Comparison of ENCODE assay signal across 12 mouse cellular contexts in genomic region chr1:192313571-192313972, GRCm38 (mm10).
A peak's percentile ranks its signal among the peaks of the same experiment; 100 is the strongest.
DNase-seq lines count a peak whose midpoint lies in the region; ATAC-seq and TF ChIP-seq lines count a peak whose summit lies in the region.
"Had no signal": no experiment of that assay in that cellular context is flagged by ENCODE, and none has a peak within 500 bp of the region (broad histone marks: within the 10 kb centered on the region; RNA-seq: fewer than 3 reads in every experiment).

No protein-coding gene starts in this region.

- TF ChIP-seq CTCF in MEL (IDR thresholded peaks at IDR 0.05 in 2 of 3, conservative IDR thresholded peaks at IDR 0.05 in 1 of 3; ENCODE audit: control insufficient read depth in 1 of 3, insufficient read depth in 1 of 3, low read depth in 2 of 3, low read length in 3 of 3, poor library complexity in 1 of 3, severe bottlenecking in 1 of 3) = no peak
- no peak for TF ChIP-seq CTCF in brain, embryonic 14.5 days (IDR thresholded peaks at IDR 0.05; ENCODE audit: borderline replicate concordance, extremely low read depth, insufficient read depth, insufficient read length)

- TF ChIP-seq RAD21 in MEL (IDR thresholded peaks at IDR 0.05; ENCODE audit: low read depth, low read length) = no peak

- H3K4me2 ChIP-seq in kidney, embryonic 16.5 days (replicated peaks; ENCODE audit: low read depth, low read length) = no peak overlapping the region
- no peak overlapping the region for H3K4me2 ChIP-seq in limb, embryonic 13.5 days (replicated peaks)

- H3K27ac ChIP-seq in kidney, embryonic 16.5 days (ENCODE audit: low read length) = peak overlapping the region; percentile 49
- peak overlapping the region; percentile 100 for H3K27ac ChIP-seq in MEL (ENCODE audit: control insufficient read depth, low read depth, low read length)
- no peak overlapping the region for H3K27ac ChIP-seq in limb, embryonic 13.5 days
- H3K27ac ChIP-seq: stomach, postnatal 0 days had no signal

- peak; percentile 46; the same call in 1 of the 2 replicates for ATAC-seq in kidney, embryonic 16.5 days (ENCODE audit: low FRiP score, low TSS enrichment)
- peak; percentile 30; the same call in 1 of the 2 replicates for ATAC-seq in limb, embryonic 13.5 days (ENCODE audit: low FRiP score, low read depth)
- ATAC-seq: lung, postnatal 0 days had no signal

- H3K9me3 ChIP-seq in kidney, embryonic 16.5 days (ENCODE audit: low read length) = no peaks in the 10 kb centered on the region
- no peaks in the 10 kb centered on the region for H3K9me3 ChIP-seq in MEL (replicated peaks; ENCODE audit: insufficient read depth, low read length)
- H3K9me3 ChIP-seq in limb, embryonic 13.5 days = no peaks in the 10 kb centered on the region

- H3K79me2 ChIP-seq in MEL (ENCODE audit: control insufficient read depth, insufficient read depth, low read length, poor library complexity) = no peaks in the 10 kb centered on the region; the same call in 1 of the 2 replicates

- 54% methylated on average over 7 of the region's 7 CpGs for WGBS in kidney, embryonic 16.5 days
- 39% methylated on average over 7 of the region's 7 CpGs for WGBS in limb, embryonic 13.5 days

- no peaks in the 10 kb centered on the region for H3K36me3 ChIP-seq in kidney, embryonic 16.5 days (ENCODE audit: insufficient read depth, low read length)
- H3K36me3 ChIP-seq in MEL (ENCODE audit: control insufficient read depth in 1 of 2, insufficient read depth in 2 of 2, low read length in 2 of 2) = peaks cover 0 to 27% of the 10 kb centered on the region in 2 experiments; a peak in 2 of 4 replicates
- no peaks in the 10 kb centered on the region for H3K36me3 ChIP-seq in limb, embryonic 13.5 days

- peak in 1 of 2 experiments; percentile 60; a peak in 2 of 4 replicates for TF ChIP-seq POLR2A in MEL (IDR thresholded peaks at IDR 0.05; ENCODE audit: control insufficient read depth in 1 of 2, insufficient read depth in 1 of 2, low read depth in 1 of 2, low read length in 2 of 2, poor library complexity in 1 of 2)
- no peak for TF ChIP-seq POLR2A in brain, embryonic 14.5 days (IDR thresholded peaks at IDR 0.05; ENCODE audit: borderline replicate concordance, extremely low read depth, insufficient read depth, insufficient read length, poor library complexity, severe bottlenecking)

- no peak overlapping the region for H3K4me3 ChIP-seq in kidney, embryonic 16.5 days (ENCODE audit: low read length)
- H3K4me3 ChIP-seq in MEL (ENCODE audit: control insufficient read depth in 1 of 2, insufficient read depth in 1 of 2, low read depth in 2 of 2, low read length in 2 of 2) = peak overlapping the region; percentile 57 to 65
- no peak overlapping the region for H3K4me3 ChIP-seq in limb, embryonic 13.5 days

- DNase-seq in kidney, postnatal 4 days = no peak
- DNase-seq in MEL (ENCODE audit: low read depth, low spot score) = peak; percentile 80
- DNase-seq in brain, embryonic 14.5 days (ENCODE audit: low read depth) = peak; percentile 58
- no peak for DNase-seq in thymus, adult 18-20 months
- DNase-seq in heart, adult 8-10 months (ENCODE audit: low spot score) = no peak
- DNase-seq: adrenal gland, postnatal 10 days; heart, postnatal 4 days; kidney, postnatal 36 days had no signal

- peak in 1 of 2 experiments; percentile 76; a peak in 2 of 4 replicates for TF ChIP-seq EP300 in MEL (IDR thresholded peaks at IDR 0.05; ENCODE audit: low read depth in 1 of 2, low read length in 2 of 2)

- no peak overlapping the region for H3K9ac ChIP-seq in kidney, embryonic 16.5 days (replicated peaks; ENCODE audit: low read length)
- H3K9ac ChIP-seq in MEL (ENCODE audit: control insufficient read depth, low read depth, low read length, poor library complexity, severe bottlenecking) = peak overlapping the region; percentile 91
- no peak overlapping the region for H3K9ac ChIP-seq in limb, embryonic 13.5 days

- peaks cover 4% of the 10 kb centered on the region; the same call in 1 of the 2 replicates for H3K4me1 ChIP-seq in kidney, embryonic 16.5 days (ENCODE audit: insufficient read depth, low read length)
- H3K4me1 ChIP-seq in MEL (ENCODE audit: control insufficient read depth in 1 of 2, insufficient read depth in 2 of 2, low read length in 2 of 2) = peaks cover 5 to 24% of the 10 kb centered on the region in 2 experiments
- H3K4me1 ChIP-seq in limb, embryonic 13.5 days = peaks cover 22% of the 10 kb centered on the region

- no peaks in the 10 kb centered on the region for H3K27me3 ChIP-seq in kidney, embryonic 16.5 days (ENCODE audit: insufficient read depth, low read length)
- H3K27me3 ChIP-seq in MEL (ENCODE audit: control insufficient read depth in 1 of 2, insufficient read depth in 2 of 2, low read length in 2 of 2) = no peaks in the 10 kb centered on the region
- H3K27me3 ChIP-seq in limb, embryonic 13.5 days = no peaks in the 10 kb centered on the region

TF ChIP-seq in MEL, 35 proteins besides CTCF, POLR2A, EP300 and RAD21:
- TF ChIP-seq CHD1 (IDR thresholded peaks at IDR 0.05; ENCODE audit: low read depth, low read length) (no peak), ZMIZ1 (IDR thresholded peaks at IDR 0.05; ENCODE audit: low read depth, low read length) (peak; percentile 51; the same call in 1 of the 2 replicates), E2F4 (IDR thresholded peaks at IDR 0.05; ENCODE audit: borderline replicate concordance, low read depth, low read length) (no peak), MEF2A (IDR thresholded peaks at IDR 0.05; ENCODE audit: extremely low read depth, insufficient replicate concordance, low read depth, low read length, poor library complexity, severe bottlenecking) (no peak), ZC3H11A (IDR thresholded peaks at IDR 0.05; ENCODE audit: low read depth, low read length) (no peak), NELFE (IDR thresholded peaks at IDR 0.05; ENCODE audit: low read depth, low read length) (peak; percentile 48), ELF1 (IDR thresholded peaks at IDR 0.05; ENCODE audit: low read depth, low read length) (peak; percentile 68; the same call in 1 of the 2 replicates), SIN3A (IDR thresholded peaks at IDR 0.05; ENCODE audit: low read length) (peak; percentile 70), SMC3 (IDR thresholded peaks at IDR 0.05; ENCODE audit: low read depth, low read length) (no peak), TBP (IDR thresholded peaks at IDR 0.05; ENCODE audit: low read depth, low read length) (peak; percentile 92), KAT2A (conservative IDR thresholded peaks at IDR 0.05; ENCODE audit: low read depth, low read length) (no peak), NRF1 (IDR thresholded peaks at IDR 0.05; ENCODE audit: insufficient read depth, low read depth, low read length, poor library complexity, severe bottlenecking) (no peak), JUND (IDR thresholded peaks at IDR 0.05; ENCODE audit: low read depth, low read length) (no peak), GATA1 (IDR thresholded peaks at IDR 0.05; ENCODE audit: low read depth, low read length) (peak; percentile 87), MYC (IDR thresholded peaks at IDR 0.05; ENCODE audit: low read depth, low read length) (no peak), HCFC1 (IDR thresholded peaks at IDR 0.05; ENCODE audit: low read depth, low read length) (no peak; the same call in 1 of the 2 replicates), POLR2AphosphoS5 (IDR thresholded peaks at IDR 0.05; ENCODE audit: borderline replicate concordance, low read depth, low read length) (no peak), RCOR1 (IDR thresholded peaks at IDR 0.05; ENCODE audit: low read depth, low read length) (no peak), TCF12 (IDR thresholded peaks at IDR 0.05; ENCODE audit: low read depth, low read length) (peak; percentile 48; the same call in 1 of the 2 replicates), POLR2AphosphoS2 (IDR thresholded peaks at IDR 0.05; ENCODE audit: low read length) (no peak), USF2 (IDR thresholded peaks at IDR 0.05; ENCODE audit: borderline replicate concordance in 1 of 2, insufficient read depth in 1 of 2, low read depth in 1 of 2, low read length in 2 of 2) (no peak), ZKSCAN1 (IDR thresholded peaks at IDR 0.05; ENCODE audit: low read depth, low read length) (no peak), MYB (IDR thresholded peaks at IDR 0.05; ENCODE audit: low read depth, low read length) (0 out of 2 replicates have a peak, but pooled peaks have one; percentile 24), ETS1 (IDR thresholded peaks at IDR 0.05; ENCODE audit: low read depth, low read length) (peak; percentile 71), MAX (IDR thresholded peaks at IDR 0.05; ENCODE audit: low read length) (no peak), ZNF384 (IDR thresholded peaks at IDR 0.05; ENCODE audit: low read depth, low read length) (peak; percentile 58; the same call in 1 of the 2 replicates)

Comparison
In these comparisons a context has a peak if more than half of its experiments do, and no peak if none do; other contexts are left out.
1. H3K4me3 ChIP-seq: peak in MEL (2 of 2); none in kidney, embryonic 16.5 days (single experiment) and limb, embryonic 13.5 days (single experiment).
2. DNase-seq: peak in MEL (single experiment) and brain, embryonic 14.5 days (single experiment); none in kidney, postnatal 4 days (0 of 2), thymus, adult 18-20 months (0 of 2) and heart, adult 8-10 months (single experiment).